Mouse (Mus musculus) fibroblast of lung, adult 2 months (primary cell): Measurements from ENCODE around the gene Lin52.
"Not testable (repeated sequence)": the region's sequence is repeated elsewhere in the genome, so short reads cannot be mapped to it uniquely, and the experiment has no call there.

Experiments
- DNase-seq: peaks from one replicate; pipeline ENCODE4 v3.0.0-alpha.2; 2011; ENCODE audit warnings: low read depth

Gene Lin52

GRCm38 (mm10) chr12:84539537-84539936 is 88.3 kb downstream of the Lin52 start:
- DNase-seq, result not testable (repeated sequence)

- DNase-seq, result no peak
These were observed 90.3 kb downstream of the Lin52 start for GRCm38 (mm10) chr12:84541391-84541958.

GRCm38 (mm10) chr12:84546028-84546427 is 94.8 kb downstream of the Lin52 start:
- DNase-seq, result peak; percentile 34

DNA sequence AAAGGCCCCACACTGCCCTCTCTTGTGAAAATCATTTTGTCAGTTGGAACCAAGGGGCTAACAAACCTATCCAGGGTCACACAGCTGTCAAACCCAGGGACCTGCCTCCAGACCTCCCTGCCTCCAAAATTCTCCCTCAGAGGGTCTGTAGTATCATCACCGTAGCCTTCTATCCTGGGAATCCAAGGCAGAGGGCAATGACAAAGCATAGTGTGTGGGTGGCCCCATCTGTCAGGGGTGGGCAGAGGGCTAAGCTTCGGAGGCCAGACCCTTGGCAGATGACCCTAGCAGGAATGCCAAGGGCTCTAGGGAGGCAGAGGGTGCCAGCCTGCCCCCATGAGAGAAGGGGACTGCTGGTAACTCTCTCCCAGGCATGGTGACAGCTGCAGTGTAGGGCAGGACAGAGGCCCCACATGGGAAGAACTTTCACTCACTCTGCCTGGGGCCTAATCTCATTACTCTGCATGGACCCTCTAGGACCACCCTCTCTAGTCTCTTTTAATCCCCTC is 95.4 kb downstream of the Lin52 start:
- DNase-seq, result no peak

DNA sequence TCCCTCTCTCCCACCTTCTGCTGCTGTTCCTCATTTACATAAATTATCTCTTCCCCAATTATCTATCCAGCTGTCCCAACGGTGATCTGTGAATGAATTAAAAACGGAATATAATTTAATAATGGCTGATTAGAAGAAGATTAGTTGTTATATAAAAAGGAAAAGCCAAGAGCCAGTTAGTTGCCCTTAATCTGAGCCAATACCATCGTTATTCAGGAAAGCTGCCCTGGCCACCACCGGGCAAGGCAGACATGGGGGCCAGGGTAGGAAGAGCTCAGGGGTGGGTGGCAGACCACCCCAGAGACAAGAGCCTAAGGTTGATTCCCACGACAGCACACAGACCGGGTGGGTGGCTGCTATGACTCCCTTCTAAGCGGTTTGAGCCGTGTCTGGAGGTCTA is 97.0 kb downstream of the Lin52 start:
- no peak for DNase-seq

DNA sequence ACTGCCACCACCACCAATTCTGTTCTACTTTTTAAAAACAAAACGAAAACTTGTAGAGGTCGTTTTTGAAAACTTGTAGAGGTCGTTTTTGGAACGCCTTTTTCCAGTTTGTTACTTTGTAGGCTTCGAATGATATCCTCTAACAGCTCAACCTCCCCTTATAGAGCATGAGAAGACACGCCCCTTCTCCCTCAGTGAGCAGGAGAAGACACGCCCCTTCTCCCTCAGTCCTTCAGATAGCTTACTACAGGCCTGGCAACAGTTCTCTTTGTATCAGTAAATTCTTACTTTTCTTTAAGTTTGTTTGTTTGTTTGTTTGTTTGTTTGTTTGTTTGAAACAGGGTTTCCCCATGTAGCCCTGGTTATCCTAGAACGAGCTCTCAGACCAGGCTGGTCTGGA is 104.0 kb downstream of the Lin52 start:
- no peak for DNase-seq

GRCm38 (mm10) chr12:84562558-84562957 is 111.3 kb downstream of the Lin52 start:
- DNase-seq, result no peak

DNA sequence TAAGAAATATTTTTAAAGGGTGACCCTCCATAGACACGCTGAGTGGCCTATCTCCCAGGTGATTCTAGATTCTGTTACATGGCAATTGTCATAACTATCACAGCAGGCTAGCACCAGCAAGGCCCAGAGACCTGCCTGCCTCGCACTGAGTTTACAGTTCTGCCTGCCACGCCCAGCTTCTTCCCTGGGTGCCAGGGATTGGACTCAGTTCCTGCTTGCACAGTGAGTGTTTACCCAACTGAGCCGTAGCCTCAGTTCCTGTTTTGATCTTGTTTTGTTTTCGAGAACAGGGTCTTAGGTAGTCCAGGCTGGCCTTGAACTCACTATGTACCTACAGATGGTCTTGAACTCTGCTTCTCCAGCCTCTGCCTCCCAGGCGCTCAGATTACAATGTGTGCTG is 116.4 kb downstream of the Lin52 start:
- DNase-seq, result no peak

DNA sequence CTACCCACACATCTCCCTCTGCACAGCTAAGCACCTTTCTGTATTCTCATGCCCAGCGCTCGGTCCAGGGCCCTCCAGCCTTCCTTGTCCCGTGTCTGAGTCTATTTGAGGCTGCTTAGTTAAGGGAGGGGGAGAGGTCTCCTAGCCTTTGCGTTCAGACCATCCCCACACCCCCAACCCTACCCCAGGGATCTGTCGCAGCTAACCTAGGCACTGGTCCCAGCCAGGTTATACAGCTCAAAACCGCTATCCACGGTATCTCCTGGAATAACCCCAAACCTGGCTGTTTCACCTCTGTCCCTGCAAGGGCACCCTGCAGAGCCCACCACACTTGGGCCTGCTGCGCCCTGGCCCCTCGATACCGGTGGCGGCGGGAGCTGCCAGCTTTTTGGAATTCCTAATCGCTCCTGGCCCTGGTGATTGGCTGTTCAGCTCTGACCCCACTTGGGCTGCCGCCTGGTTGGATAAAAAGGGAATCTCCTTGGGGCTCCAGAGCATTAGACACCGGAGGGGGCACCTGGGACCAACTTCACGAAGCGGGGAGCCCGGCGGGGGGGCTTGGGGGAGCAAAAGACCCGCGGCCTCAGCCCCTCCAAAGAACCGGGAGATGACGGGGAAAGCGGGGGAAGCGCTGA is 118.2 kb downstream of the Lin52 start, which contains the start of gene Vsx2:
Gene Vsx2, plus strand, starts transcription at position 427 of the 635 bp plus-strand sequence.
- no peak for DNase-seq

DNA sequence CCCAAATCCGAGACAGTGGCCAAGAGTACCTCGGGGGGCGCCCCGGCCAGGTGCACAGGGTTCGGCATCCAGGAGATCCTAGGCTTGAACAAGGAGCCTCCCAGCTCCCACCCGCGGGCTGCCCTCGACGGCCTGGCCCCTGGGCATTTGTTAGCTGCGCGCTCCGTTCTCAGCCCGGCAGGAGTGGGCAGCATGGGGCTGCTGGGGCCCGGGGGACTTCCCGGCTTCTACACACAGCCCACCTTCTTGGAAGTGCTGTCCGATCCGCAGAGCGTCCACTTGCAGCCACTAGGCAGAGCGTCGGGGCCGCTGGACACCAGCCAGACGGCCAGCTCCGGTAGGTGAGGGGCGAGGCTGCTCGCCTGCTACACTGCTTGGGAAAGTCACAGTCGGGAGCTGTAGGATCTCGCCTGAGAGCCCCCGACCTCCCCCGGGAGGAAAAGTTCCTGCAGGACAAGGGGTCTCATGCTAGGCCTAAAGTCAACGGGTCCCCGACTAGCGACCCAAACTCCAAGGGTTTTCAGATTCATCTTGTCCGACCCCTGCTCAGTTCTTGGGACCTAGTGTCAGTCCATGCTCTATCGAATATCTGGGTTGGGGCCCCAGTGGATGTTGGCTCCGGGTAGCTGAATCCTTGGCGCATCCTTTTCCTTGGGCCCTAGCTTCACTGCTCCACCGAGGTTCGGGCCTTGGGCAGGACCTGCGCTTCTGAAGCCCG is 118.9 kb downstream of the Lin52 start:
- no peak for DNase-seq

DNA sequence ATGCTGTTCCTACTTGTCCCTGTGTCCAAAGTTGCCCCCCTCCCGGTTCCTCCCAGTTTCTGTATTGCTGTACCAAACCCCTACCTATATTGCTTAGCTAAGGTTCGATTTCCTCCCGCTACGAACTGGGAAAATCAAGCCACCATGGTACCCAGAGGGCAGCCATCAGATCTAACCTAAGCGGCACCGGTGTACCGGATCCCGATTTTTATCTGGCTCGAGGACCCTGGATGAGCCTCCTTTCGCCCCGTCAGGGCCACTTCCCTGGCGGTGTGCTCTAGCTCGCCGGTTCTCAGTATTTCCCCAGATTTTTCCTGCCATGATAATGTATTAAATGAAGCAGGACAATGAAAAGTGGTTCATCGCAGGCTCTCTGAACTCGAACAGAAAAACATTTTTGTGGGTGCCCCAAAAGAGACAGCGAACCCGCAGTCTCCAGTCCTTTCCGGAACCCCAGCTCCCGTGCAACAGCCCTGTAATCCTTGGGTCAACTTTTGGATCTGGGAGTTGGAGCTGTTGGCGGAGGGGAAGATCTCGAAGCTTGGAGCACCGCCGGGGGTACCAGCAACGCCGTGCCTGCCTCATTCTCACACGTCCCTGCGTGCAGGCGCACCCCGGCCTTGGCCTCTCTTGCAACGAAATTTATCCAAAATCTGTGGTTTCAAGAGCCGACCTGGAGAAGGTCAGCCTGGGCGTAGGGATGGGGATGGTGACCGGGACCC is 119.6 kb downstream of the Lin52 start:
- no peak for DNase-seq

GRCm38 (mm10) chr12:84571466-84572340 is 120.5 kb downstream of the Lin52 start:
- DNase-seq, result no peak

- no peak for DNase-seq
These were observed 121.1 kb downstream of the Lin52 start for GRCm38 (mm10) chr12:84572341-84572720.

DNA sequence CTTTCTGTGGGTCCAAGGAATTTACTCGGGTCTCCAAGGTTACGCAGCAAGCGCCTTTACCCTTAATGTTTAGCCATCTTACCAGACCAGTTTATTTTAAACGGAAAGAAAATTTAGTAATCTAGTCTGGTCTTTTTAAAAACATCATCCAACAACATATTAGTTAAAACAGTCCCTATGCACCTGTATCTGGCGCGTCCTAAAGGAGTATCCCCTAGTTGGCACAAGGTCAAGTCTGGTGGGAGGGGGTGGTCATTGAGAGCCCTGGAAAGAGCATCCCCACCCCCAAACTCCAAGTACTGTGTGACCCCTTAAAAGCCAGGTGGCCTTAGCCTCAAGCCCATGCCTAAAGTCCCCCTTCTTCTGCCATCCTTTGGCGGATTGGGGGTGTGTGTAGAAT is 121.9 kb downstream of the Lin52 start:
- no peak for DNase-seq

GRCm38 (mm10) chr12:84577768-84578439 is 126.7 kb downstream of the Lin52 start:
- DNase-seq, result no peak

GRCm38 (mm10) chr12:84578440-84578770 is 127.2 kb downstream of the Lin52 start:
- no peak for DNase-seq

DNA sequence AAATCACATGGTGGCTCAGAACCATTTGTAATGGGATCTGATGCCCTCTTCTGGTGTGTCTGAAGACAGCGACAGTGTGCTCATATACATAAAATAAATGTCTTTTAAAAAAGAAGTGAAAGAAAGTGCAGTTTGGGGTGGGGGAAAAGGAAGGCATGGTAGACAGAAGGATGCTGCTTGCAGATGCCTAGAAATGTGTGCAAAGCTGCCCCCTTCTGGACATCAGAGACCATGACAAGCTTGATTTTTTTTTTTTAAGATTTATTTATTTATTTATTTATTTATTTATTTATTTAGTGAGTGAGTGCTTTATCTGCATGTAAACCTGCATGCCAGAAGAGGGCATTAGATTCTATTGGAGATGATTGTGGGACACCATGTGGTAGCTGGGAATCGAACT is 130.1 kb downstream of the Lin52 start:
- DNase-seq, result no peak

GRCm38 (mm10) chr12:84589825-84590761 is 138.9 kb downstream of the Lin52 start:
- peak; percentile 41 for DNase-seq
